Mouse (Mus musculus) heart, postnatal 0 days (tissue): ENCODE measurements around the gene Arpp21. TPM values are rescaled to one million over a fixed set of nuclear protein-coding genes. Genes with fewer than 3 reads are reported as not detected.
A peak's percentile ranks its signal among the peaks of the same experiment; 100 is the strongest.

Source experiments
- ATAC-seq: fragments of 200-750 bp; cut with Nextera tagmentation; 2 replicates; pipeline ENCODE4 v1.8.0; 2017; ENCODE audit warnings: low read depth, moderate number of reproducible peaks, moderate library complexity; ENCODE audit not compliant: insufficient read depth
- DNase-seq: peaks from one replicate; pipeline ENCODE4 v3.0.0-alpha.2; 2016; ENCODE audit warnings: low spot score
- H3K27ac ChIP-seq: fragments of 300-500 bp; sonication (generic); 2 replicates; pipeline ENCODE4 v1.5.1; 2014; ENCODE audit warnings: low read depth, mild to moderate bottlenecking
- H3K27me3 ChIP-seq: fragments of 300-500 bp; sonication (generic); 2 replicates; pipeline ENCODE4 v1.6.1; 2014; ENCODE audit warnings: low read length, mixed read lengths; ENCODE audit not compliant: control insufficient read depth, insufficient read depth
- H3K36me3 ChIP-seq: fragments of 300-500 bp; sonication (generic); replicated peaks from 2 replicates; pipeline ENCODE4 v1.6.1; 2014; ENCODE audit warnings: low read length, mixed read lengths; ENCODE audit not compliant: control insufficient read depth, insufficient read depth
- H3K4me1 ChIP-seq: fragments of 300-500 bp; sonication (generic); 2 replicates; pipeline ENCODE4 v1.6.1; 2014; ENCODE audit warnings: antibody characterized with exemption; ENCODE audit not compliant: control insufficient read depth, insufficient read depth
- H3K4me2 ChIP-seq: fragments of 300-500 bp; sonication (generic); 2 replicates; pipeline ENCODE4 v1.6.1; 2014; ENCODE audit warnings: low read depth, mild to moderate bottlenecking, low read length, moderate library complexity
- H3K4me3 ChIP-seq: fragments of 300-500 bp; sonication (generic); 2 replicates; pipeline ENCODE4 v1.5.1; 2014; ENCODE audit warnings: low read depth, low read length
- H3K9ac ChIP-seq: fragments of 300-500 bp; sonication (generic); replicated peaks from 2 replicates; pipeline ENCODE4 v1.6.1; 2014; ENCODE audit warnings: low read depth, low read length, mixed read lengths
- H3K9me3 ChIP-seq: fragments of 300-500 bp; sonication (generic); replicated peaks from 2 replicates; pipeline ENCODE4 v1.6.1; 2016; ENCODE audit warnings: low read length; ENCODE audit not compliant: control insufficient read depth
- CTCF ChIP-seq: IDR thresholded peaks from 2 replicates; pipeline ENCODE4 v1.5.1; 2016; ENCODE audit warnings: antibody characterized with exemption, control low read depth, low read depth
- EP300 ChIP-seq: IDR thresholded peaks from 2 replicates; pipeline ENCODE4 v1.6.1; 2016; ENCODE audit warnings: antibody characterized with exemption, low read depth
- whole genome bisulfite sequencing: fragments of 180-500 bp; shearing (Covaris S2); extraction: QIAGEN DNeasy Blood & Tissue Kit; methylation state at CpG from one replicate; pipeline ENCODE4 v1.1.7; 2014; 5-methylcytosine and 5-hydroxymethylcytosine counted together
- microRNA-seq: library from miRNA; unstranded; fragments of <30 nt; microRNA quantifications from one replicate; pipeline ENCODE4, GENCODE M21; 2016
- polyA plus RNA-seq: library from polyadenylated mRNA; unstranded; fragments of >200 nt; fragmentation: Nextera tagmentation; extraction: Ambion mirVana; gene quantifications from 2 replicates; pipeline ENCODE4 v1.2.1, GENCODE M21; 2015
- total RNA-seq: library from RNA; depleted of rRNA; stranded (reverse); fragments of >200 nt; gene quantifications from 2 replicates; pipeline ENCODE4 v1.2.3, GENCODE M21; 2014; ENCODE audit warnings: low replicate concordance

Arpp21 gene
- total and polyA plus RNA-seq, 2 experiments from 2014 or later: 0.99 to 2.7 TPM

DNA sequence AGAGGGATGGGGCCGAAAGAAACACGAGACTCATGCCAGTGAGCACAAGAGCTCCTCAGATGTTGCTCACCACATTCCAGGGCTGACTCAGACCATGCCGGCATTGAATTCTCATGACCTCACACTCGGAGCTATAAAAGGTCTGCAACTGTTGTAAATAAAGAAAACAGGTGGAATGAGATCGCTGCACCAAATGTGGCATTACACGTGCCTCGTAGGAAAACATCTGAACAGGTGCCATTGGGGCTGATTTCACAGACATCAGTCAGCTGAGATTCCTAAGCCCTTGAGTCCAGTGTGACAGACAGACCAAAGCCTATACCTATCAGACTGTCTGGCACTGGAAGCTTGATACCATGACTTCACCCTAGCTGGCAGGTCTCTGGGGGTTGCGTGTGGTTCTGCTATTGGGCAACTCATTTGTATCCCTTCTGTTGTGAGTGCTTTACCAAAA lies 212.1 kb downstream of the Arpp21 start:
- TF ChIP-seq CTCF (no peak), EP300 (no peak)
- peak; percentile 74 for ATAC-seq
- no peak for DNase-seq
- Histone ChIP-seq H3K9me3 (no peaks in the 10 kb centered on the region), H3K4me1 (no peaks in the 10 kb centered on the region), H3K4me3 (no peak overlapping the region), H3K36me3 (no peaks in the 10 kb centered on the region), H3K27ac (no peak overlapping the region), H3K4me2 (no peak overlapping the region), H3K9ac (no peak overlapping the region), H3K27me3 (no peaks in the 10 kb centered on the region)
- WGBS: 36% methylated on average over 8 of the region's 8 CpGs

DNA sequence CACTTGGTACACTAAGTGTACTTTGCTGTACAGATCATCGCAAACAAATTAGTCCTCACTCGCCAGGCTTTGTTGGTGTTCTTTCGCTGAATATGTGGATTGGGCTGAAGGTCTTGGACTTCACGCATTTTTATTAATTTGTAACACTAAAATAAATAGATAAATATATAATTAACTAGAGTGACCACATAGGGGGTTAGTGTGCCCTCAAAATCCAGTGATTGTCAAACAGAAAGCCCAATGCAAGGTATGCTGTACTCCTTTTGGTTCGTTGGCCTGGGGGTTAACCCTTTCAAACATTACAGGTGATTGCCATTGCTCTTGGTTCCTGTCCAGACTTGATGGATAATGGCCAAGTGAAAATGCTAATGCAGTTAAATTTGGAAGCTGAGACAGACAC lies 212.6 kb downstream of the Arpp21 start:
- no peaks in the 10 kb centered on the region for H3K27me3 ChIP-seq
- H3K9me3 ChIP-seq: no peaks in the 10 kb centered on the region
- no peak overlapping the region for H3K4me3 ChIP-seq
- no peak overlapping the region for H3K27ac ChIP-seq
- H3K4me1 ChIP-seq: no peaks in the 10 kb centered on the region
- H3K4me2 ChIP-seq: no peak overlapping the region
- H3K9ac ChIP-seq: no peak overlapping the region
- WGBS: 80% methylated on average over 5 of the region's 5 CpGs
- DNase-seq: no peak
- ATAC-seq: no peak
- H3K36me3 ChIP-seq: no peaks in the 10 kb centered on the region
- TF ChIP-seq CTCF (no peak), EP300 (no peak)

Small RNA genes lying within 50 kb of the gene (microRNA-seq; reads per million reads assigned to microRNA genes)
- 17.8 reads per million, percentile 36 among the genes with 10 or more reads in this experiment for gene Mir128-2
